Mouse (Mus musculus) bone marrow, adult 2 months (tissue): ENCODE data around the gene Fam129b.

ENCODE experiments used
- CTCF ChIP-seq: fragments of 200-500 bp; IDR thresholded peaks from 2 replicates; pipeline ENCODE4 v1.5.1; 2011; ENCODE audit warnings: low read length, control low read depth; ENCODE audit not compliant: control insufficient read depth, insufficient read depth
- POLR2A ChIP-seq: fragments of 200-500 bp; IDR thresholded peaks from 2 replicates; pipeline ENCODE4 v1.6.1; 2011; ENCODE audit warnings: low read depth, mild to moderate bottlenecking, control low read depth, low read length, borderline replicate concordance; ENCODE audit not compliant: control insufficient read depth

- TF ChIP-seq CTCF (0 out of 2 replicates have a peak, but pooled peaks have one; percentile 4), POLR2A (no peak)
Observed at GRCm38 (mm10) chr2:32864755-32865154, 11.2 kb upstream of the Fam129b start.
